Mouse (Mus musculus): ENCODE data around the gene Ifitm6.
"Not testable (repeated sequence)": the region's sequence is repeated elsewhere in the genome, so short reads cannot be mapped to it uniquely, and the experiment has no call there.

Gene Ifitm6

GRCm38 (mm10) chr7:140971479-140972171, 46.1 kb downstream of the Ifitm6 start:
- DNase-seq (ENCODE audit: low read depth, low spot score): no peak

DNA sequence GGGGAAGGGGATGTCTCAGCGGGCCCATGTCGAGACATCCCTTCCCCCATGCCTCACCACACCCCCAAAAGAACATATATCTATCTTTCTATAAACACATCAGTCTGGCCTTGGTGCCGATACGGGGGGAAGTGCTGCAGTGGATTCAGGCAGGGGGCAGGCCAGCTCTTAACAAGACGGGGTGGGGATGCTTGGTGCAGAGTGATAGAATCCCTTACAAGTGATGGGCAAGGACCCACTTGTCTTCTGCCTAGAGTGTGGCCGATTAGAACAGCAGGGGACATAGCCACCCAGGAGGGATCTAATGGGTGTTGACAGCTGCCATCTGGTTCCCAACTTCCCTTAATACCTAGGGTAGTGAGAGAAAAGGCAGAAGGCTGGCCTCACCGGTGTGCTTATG, 46.8 kb downstream of the Ifitm6 start:
- no peak for DNase-seq (ENCODE audit: low read depth, low spot score)

- DNase-seq (ENCODE audit: low read depth, low spot score): not testable (repeated sequence)
Observed at GRCm38 (mm10) chr7:140968710-140969109, 49.0 kb downstream of the Ifitm6 start.

- no peak for DNase-seq (ENCODE audit: low read depth, low spot score)
Observed at GRCm38 (mm10) chr7:140967862-140968591, 49.7 kb downstream of the Ifitm6 start.

GRCm38 (mm10) chr7:140966921-140967320, 50.8 kb downstream of the Ifitm6 start, which contains the start of gene Ifitm1:
Gene Ifitm1 (plus strand): TSS chr7:140967221.
- no peak for DNase-seq (ENCODE audit: low read depth, low spot score)

All from mesoderm, embryonic 11.5 days (tissue).